Mouse (Mus musculus) MEL (cell line): Measurements from ENCODE around the gene Olfr1347.

ENCODE experiments used
- BHLHE40 ChIP-seq: IDR thresholded peaks from 2 replicates; pipeline ENCODE4 v1.6.1; 2012; ENCODE audit warnings: low read depth, mild to moderate bottlenecking, inconsistent platforms, low read length, improper control_type of control experiment, borderline replicate concordance
- HCFC1 ChIP-seq: IDR thresholded peaks from 2 replicates; pipeline ENCODE4 v1.6.1; 2012; ENCODE audit warnings: low read depth, mild to moderate bottlenecking, inconsistent platforms, low read length, improper control_type of control experiment, moderate library complexity
- POLR2A ChIP-seq, 2 experiments: IDR thresholded peaks; 2 replicates each; pipeline ENCODE4 v1.6.1; 2011 to 2012; ENCODE audit warnings: low read length in 2 of 2, mild to moderate bottlenecking in 2 of 2, control low read depth in 1 of 2, improper control_type of control experiment in 1 of 2, low read depth in 1 of 2, moderate library complexity in 1 of 2; ENCODE audit not compliant: control insufficient read depth in 1 of 2, insufficient read depth in 1 of 2, poor library complexity in 1 of 2

GRCm38 (mm10) chr7:6499655-6500054 lies at the start of gene Olfr1347:
- no peak for TF ChIP-seq HCFC1
- TF ChIP-seq POLR2A (IDR thresholded peaks at IDR 0.05; ENCODE audit: control insufficient read depth in 1 of 2, insufficient read depth in 1 of 2, low read depth in 1 of 2, low read length in 2 of 2, poor library complexity in 1 of 2), result no peak
- no peak for TF ChIP-seq BHLHE40
